Mouse (Mus musculus): ENCODE data around the gene Piwil4. TPM values are rescaled to one million over a fixed set of nuclear protein-coding genes. Genes with fewer than 3 reads are reported as not detected.
"Not testable (repeated sequence)": the region's sequence is repeated elsewhere in the genome, so short reads cannot be mapped to it uniquely, and the experiment has no call there.

Piwil4 gene
- polyA plus RNA-seq, 1 experiment = not detected

GRCm38 (mm10) chr9:14682741-14683140 lies 57.8 kb downstream of the Piwil4 start:
- Histone ChIP-seq H3K36me3 (ENCODE audit: control insufficient read depth) (no peaks in the 10 kb centered on the region), H3K4me3 (replicated peaks) (no peak overlapping the region), H3K9me3 (ENCODE audit: control insufficient read depth, low read length) (no peaks in the 10 kb centered on the region), H3K27me3 (ENCODE audit: control insufficient read depth) (no peaks in the 10 kb centered on the region), H3K4me1 (ENCODE audit: control insufficient read depth) (no peaks in the 10 kb centered on the region)
- no peak for TF ChIP-seq GATA1 (IDR thresholded peaks at IDR 0.05; ENCODE audit: low read length)
- TF ChIP-seq TAL1 (IDR thresholded peaks at IDR 0.05; ENCODE audit: low read length) = no peak

- Histone ChIP-seq H3K4me3 (replicated peaks) (no peak overlapping the region), H3K27me3 (ENCODE audit: control insufficient read depth) (no peaks in the 10 kb centered on the region), H3K4me1 (ENCODE audit: control insufficient read depth) (no peaks in the 10 kb centered on the region), H3K36me3 (ENCODE audit: control insufficient read depth) (no peaks in the 10 kb centered on the region), H3K9me3 (ENCODE audit: control insufficient read depth, low read length) (no peaks in the 10 kb centered on the region)
- TF ChIP-seq GATA1 (IDR thresholded peaks at IDR 0.05; ENCODE audit: low read length) = no peak
- no peak for TF ChIP-seq TAL1 (IDR thresholded peaks at IDR 0.05; ENCODE audit: low read length)
Measured at GRCm38 (mm10) chr9:14680584-14680983, 59.9 kb downstream of the Piwil4 start.

DNA sequence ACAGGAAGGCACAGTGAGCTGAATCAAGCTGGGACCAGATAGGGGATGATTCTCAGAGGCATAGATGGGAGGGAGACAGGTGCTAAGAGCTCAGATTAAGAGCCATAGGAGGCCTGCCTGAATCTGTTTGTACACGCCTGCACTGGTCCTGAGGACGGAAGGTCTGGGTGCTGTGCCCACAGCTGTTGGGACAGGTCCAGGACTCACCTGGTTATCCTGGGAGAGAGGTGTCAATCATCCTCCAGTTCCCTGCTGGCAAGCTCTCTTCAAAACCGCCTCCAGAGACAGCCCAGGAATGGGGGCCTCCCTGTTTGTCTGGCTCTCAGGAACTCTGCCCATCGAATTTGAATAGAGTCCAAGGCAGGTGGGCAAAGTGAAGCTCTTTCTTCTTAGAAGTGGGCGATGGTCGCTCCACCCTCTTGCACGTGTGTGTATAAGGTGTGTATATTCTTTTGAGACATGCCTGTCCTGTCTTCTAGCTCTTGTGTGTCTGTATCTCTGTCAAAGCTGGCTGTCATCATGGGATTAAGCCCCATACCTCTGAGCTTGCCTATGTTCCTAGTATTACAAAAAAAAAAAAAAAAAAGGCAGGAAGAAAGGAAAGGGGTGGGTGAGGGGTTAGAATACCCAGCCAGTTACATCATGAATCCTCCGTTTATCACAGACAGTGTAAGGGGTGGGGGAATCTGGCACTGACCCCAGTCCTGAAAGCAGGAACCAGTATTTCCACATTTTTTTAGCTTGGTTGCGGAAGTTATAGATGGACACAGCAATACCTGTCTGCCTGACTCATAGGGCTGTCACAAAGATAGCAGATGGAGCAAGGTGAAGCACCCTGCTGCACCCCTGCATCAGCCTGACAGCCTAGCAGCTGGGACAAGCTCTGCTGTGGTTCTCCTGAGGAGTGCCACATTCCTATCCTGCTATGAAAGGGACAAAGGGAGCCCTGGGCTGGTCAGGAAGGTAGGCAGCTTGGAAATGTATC lies 64.5 kb downstream of the Piwil4 start:
- no peaks in the 10 kb centered on the region for H3K27me3 ChIP-seq (ENCODE audit: control insufficient read depth)
- no peaks in the 10 kb centered on the region for H3K9me3 ChIP-seq (ENCODE audit: control insufficient read depth, low read length)
- H3K36me3 ChIP-seq (ENCODE audit: control insufficient read depth) = no peaks in the 10 kb centered on the region
- no peaks in the 10 kb centered on the region for H3K4me1 ChIP-seq (ENCODE audit: control insufficient read depth)
- no peak for TF ChIP-seq TAL1 (IDR thresholded peaks at IDR 0.05; ENCODE audit: low read length)
- no peak overlapping the region for H3K4me3 ChIP-seq (replicated peaks)

GRCm38 (mm10) chr9:14674506-14674905 lies 66.0 kb downstream of the Piwil4 start:
- Histone ChIP-seq H3K4me3 (replicated peaks) (no peak overlapping the region), H3K4me1 (ENCODE audit: control insufficient read depth) (no peaks in the 10 kb centered on the region), H3K27me3 (ENCODE audit: control insufficient read depth) (no peaks in the 10 kb centered on the region), H3K36me3 (ENCODE audit: control insufficient read depth) (no peaks in the 10 kb centered on the region), H3K9me3 (ENCODE audit: control insufficient read depth, low read length) (no peaks in the 10 kb centered on the region)
- TF ChIP-seq TAL1 (IDR thresholded peaks at IDR 0.05; ENCODE audit: low read length) (no peak), GATA1 (IDR thresholded peaks at IDR 0.05; ENCODE audit: low read length) (no peak)

DNA sequence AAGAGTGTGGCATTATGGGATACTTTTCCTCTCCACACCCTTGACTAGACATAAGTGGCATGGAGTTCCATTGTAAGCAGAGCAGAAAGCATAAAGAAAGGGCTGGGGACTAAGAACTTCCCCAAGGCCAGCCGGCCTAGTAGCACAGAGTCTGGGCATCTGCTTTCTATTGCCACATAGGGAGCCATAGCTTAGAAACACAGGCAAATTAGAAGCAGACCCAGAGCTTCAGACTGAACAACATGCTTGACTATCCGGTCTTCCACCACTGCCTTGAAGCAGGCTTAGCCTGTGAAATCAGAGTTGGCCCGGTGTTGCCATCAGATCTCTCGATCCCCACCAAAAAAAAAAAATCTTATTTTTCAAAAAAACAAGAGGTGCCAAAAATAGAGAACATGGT lies 67.4 kb downstream of the Piwil4 start:
- TF ChIP-seq GATA1 (IDR thresholded peaks at IDR 0.05; ENCODE audit: low read length) (no peak), TAL1 (IDR thresholded peaks at IDR 0.05; ENCODE audit: low read length) (no peak)
- no peaks in the 10 kb centered on the region for H3K4me1 ChIP-seq (ENCODE audit: control insufficient read depth)
- H3K4me3 ChIP-seq (replicated peaks) = no peak overlapping the region
- H3K9me3 ChIP-seq (ENCODE audit: control insufficient read depth, low read length) = no peaks in the 10 kb centered on the region
- no peaks in the 10 kb centered on the region for H3K36me3 ChIP-seq (ENCODE audit: control insufficient read depth)
- H3K27me3 ChIP-seq (ENCODE audit: control insufficient read depth) = no peaks in the 10 kb centered on the region

- not testable (repeated sequence) for H3K36me3 ChIP-seq (ENCODE audit: control insufficient read depth); H3K4me3 ChIP-seq (replicated peaks); H3K4me1 ChIP-seq (ENCODE audit: control insufficient read depth); H3K9me3 ChIP-seq (ENCODE audit: control insufficient read depth, low read length); H3K27me3 ChIP-seq (ENCODE audit: control insufficient read depth)
Measured at GRCm38 (mm10) chr9:14671965-14672364, 68.6 kb downstream of the Piwil4 start.

- H3K4me3 ChIP-seq (replicated peaks) = no peak overlapping the region
- H3K36me3 ChIP-seq (ENCODE audit: control insufficient read depth) = no peaks in the 10 kb centered on the region
Measured at GRCm38 (mm10) chr9:14668382-14668781, 72.2 kb downstream of the Piwil4 start.

DNA sequence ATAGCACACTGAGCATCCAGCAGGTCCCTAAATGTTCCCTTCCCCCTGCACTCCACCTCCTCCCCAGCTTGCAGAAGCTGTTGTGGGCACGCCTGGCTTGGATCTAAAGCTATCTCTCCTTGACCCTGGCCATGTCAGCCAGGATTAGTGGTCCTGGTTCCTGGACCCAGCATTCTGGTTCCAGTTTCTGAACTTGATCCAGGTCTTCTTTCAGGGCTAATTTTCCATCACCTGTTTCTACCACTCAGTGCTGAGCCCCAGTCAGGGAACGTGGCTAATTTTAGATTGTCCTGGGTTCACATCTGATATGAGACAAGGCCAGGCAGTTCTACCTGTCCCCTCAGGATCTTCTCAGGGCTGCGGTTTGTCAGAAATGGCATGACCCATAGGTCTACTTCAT lies 74.5 kb downstream of the Piwil4 start:
- no peaks in the 10 kb centered on the region for H3K36me3 ChIP-seq (ENCODE audit: control insufficient read depth)
- H3K4me1 ChIP-seq (ENCODE audit: control insufficient read depth) = no peaks in the 10 kb centered on the region
- no peak overlapping the region for H3K4me3 ChIP-seq (replicated peaks)
- TF ChIP-seq GATA1 (IDR thresholded peaks at IDR 0.05; ENCODE audit: low read length) = no peak
- TF ChIP-seq TAL1 (IDR thresholded peaks at IDR 0.05; ENCODE audit: low read length) = no peak
- H3K9me3 ChIP-seq (ENCODE audit: control insufficient read depth, low read length) = no peaks in the 10 kb centered on the region
- H3K27me3 ChIP-seq (ENCODE audit: control insufficient read depth) = no peaks in the 10 kb centered on the region

More at GRCm38 (mm10) chr9:14668382-14668781, 72.2 kb downstream of the Piwil4 start:
- Histone ChIP-seq H3K27me3 (ENCODE audit: control insufficient read depth) (no peaks in the 10 kb centered on the region), H3K9me3 (ENCODE audit: control insufficient read depth, low read length) (no peaks in the 10 kb centered on the region), H3K4me1 (ENCODE audit: control insufficient read depth) (no peaks in the 10 kb centered on the region)
- no peak for TF ChIP-seq GATA1 (IDR thresholded peaks at IDR 0.05; ENCODE audit: low read length)
- TF ChIP-seq TAL1 (IDR thresholded peaks at IDR 0.05; ENCODE audit: low read length) = no peak

- no peaks in the 10 kb centered on the region for H3K9me3 ChIP-seq (ENCODE audit: control insufficient read depth, low read length)
- H3K4me1 ChIP-seq (ENCODE audit: control insufficient read depth) = no peaks in the 10 kb centered on the region
- TF ChIP-seq GATA1 (IDR thresholded peaks at IDR 0.05; ENCODE audit: low read length) = no peak
- no peak for TF ChIP-seq TAL1 (IDR thresholded peaks at IDR 0.05; ENCODE audit: low read length)
- no peaks in the 10 kb centered on the region for H3K27me3 ChIP-seq (ENCODE audit: control insufficient read depth)
- no peak overlapping the region for H3K4me3 ChIP-seq (replicated peaks)
- H3K36me3 ChIP-seq (ENCODE audit: control insufficient read depth) = no peaks in the 10 kb centered on the region
Measured at GRCm38 (mm10) chr9:14663591-14663990, 76.9 kb downstream of the Piwil4 start.

Measured in erythroblast, embryonic 14.5 days (primary cell).